Mouse (Mus musculus) liver, embryonic 11.5 days (tissue): ENCODE measurements at regions not wholly inside any gene's neighbourhood (a gene's known extent, or its start where the extent isn't known, plus 50 kb on each side); places are given as distances from the start of the nearest gene placed in this dataset.

ENCODE experiments used
- ATAC-seq: fragments of 200-750 bp; cut with Nextera tagmentation; replicated peaks from 2 replicates; pipeline ENCODE4 v1.8.0; 2017; ENCODE audit warnings: moderate number of reproducible peaks, mild to moderate bottlenecking, moderate TSS enrichment, moderate library complexity; ENCODE audit not compliant: low FRiP score
- DNase-seq: peaks from one replicate; pipeline ENCODE4 v3.0.0-alpha.2; 2017; ENCODE audit warnings: low spot score
- H3K27ac ChIP-seq: fragments of 300-500 bp; sonication (generic); 2 replicates; pipeline ENCODE4 v1.5.1; 2014; ENCODE audit warnings: mild to moderate bottlenecking, low read depth, low read length, control low read depth
- H3K27me3 ChIP-seq: fragments of 300-500 bp; sonication (generic); replicated peaks from 2 replicates; pipeline ENCODE4 v1.6.1; 2014; ENCODE audit warnings: low read length, mixed read lengths; ENCODE audit not compliant: control insufficient read depth, insufficient read depth
- H3K36me3 ChIP-seq: fragments of 300-500 bp; sonication (generic); 2 replicates; pipeline ENCODE4 v1.6.1; 2014; ENCODE audit warnings: mild to moderate bottlenecking, low read length, moderate library complexity, mixed read lengths; ENCODE audit not compliant: control insufficient read depth, insufficient read depth
- H3K4me1 ChIP-seq: fragments of 300-500 bp; sonication (generic); replicated peaks from 2 replicates; pipeline ENCODE4 v1.6.1; 2014; ENCODE audit warnings: low read length, mixed read lengths; ENCODE audit not compliant: control insufficient read depth, insufficient read depth
- H3K4me2 ChIP-seq: fragments of 300-500 bp; sonication (generic); 2 replicates; pipeline ENCODE4 v1.6.1; 2014; ENCODE audit warnings: mild to moderate bottlenecking, control low read depth, moderate library complexity
- H3K4me3 ChIP-seq: fragments of 300-500 bp; sonication (generic); 2 replicates; pipeline ENCODE4 v1.5.1; 2014; ENCODE audit warnings: low read depth, low read length, control low read depth
- H3K9ac ChIP-seq: fragments of 300-500 bp; sonication (generic); 2 replicates; pipeline ENCODE4 v1.6.1; 2014; ENCODE audit warnings: low read depth, low read length, control low read depth
- H3K9me3 ChIP-seq: fragments of 300-500 bp; sonication (generic); 2 replicates; pipeline ENCODE4 v1.6.1; 2016; ENCODE audit warnings: low read length, inconsistent platforms, mixed read lengths; ENCODE audit not compliant: control insufficient read depth
- WGBS: fragments of 180-500 bp; shearing (Covaris S2); extraction: QIAGEN DNeasy Blood & Tissue Kit; methylation state at CpG from one replicate; pipeline ENCODE4 v1.1.7; 2014; 5-methylcytosine and 5-hydroxymethylcytosine counted together

DNA sequence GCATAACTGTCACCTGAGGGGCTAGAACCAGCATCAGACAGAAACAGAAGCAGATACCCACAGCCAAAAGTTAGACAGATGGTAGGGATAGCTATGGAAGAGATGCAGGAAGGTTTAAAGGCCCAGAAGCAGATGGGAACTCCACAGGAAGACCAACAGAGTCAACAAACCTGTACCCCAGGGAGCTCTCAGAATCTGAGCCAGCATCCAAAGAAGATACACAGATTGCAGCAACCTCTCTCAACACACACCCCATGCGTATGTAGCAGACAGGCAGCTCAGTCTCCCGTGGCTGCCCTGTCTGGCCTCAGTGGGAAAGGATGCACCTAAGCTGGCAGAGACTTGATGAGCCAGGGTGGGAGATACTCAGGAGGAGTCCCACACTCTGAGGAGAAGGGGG is 108.4 kb upstream of the Adamts3 start:
- Histone ChIP-seq H3K9me3 (no peaks in the 10 kb centered on the region), H3K4me3 (no peak overlapping the region), H3K4me2 (no peak overlapping the region), H3K9ac (no peak overlapping the region), H3K27me3 (no peaks in the 10 kb centered on the region), H3K36me3 (no peaks in the 10 kb centered on the region), H3K4me1 (no peaks in the 10 kb centered on the region), H3K27ac (no peak overlapping the region)
- ATAC-seq, result no peak
- WGBS, result 86% methylated on average over 2 of the region's 2 CpGs
- DNase-seq, result no peak

DNA sequence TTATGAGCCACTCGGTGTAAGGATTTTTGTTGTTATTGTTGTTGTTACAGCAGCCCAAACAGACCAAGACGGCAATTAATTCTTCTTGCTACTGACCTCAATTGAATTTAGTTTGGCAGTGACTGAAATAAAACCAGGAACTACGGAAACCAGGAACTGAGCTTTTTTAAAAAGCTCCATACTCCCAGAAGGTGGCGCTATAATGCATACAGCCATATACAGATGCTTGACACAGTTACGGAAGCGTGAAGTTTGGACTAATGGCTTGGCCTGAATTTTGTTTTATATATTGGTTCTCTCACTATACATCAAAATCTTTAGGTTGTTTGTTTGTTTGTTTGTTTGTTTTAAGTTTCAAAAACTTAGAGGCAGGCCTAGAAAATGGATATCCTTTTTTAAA is 98.5 kb upstream of the Adamts3 start:
- H3K4me1 ChIP-seq, result no peaks in the 10 kb centered on the region
- 54% methylated on average over 6 of the region's 6 CpGs for WGBS
- no peaks in the 10 kb centered on the region for H3K27me3 ChIP-seq

DNA sequence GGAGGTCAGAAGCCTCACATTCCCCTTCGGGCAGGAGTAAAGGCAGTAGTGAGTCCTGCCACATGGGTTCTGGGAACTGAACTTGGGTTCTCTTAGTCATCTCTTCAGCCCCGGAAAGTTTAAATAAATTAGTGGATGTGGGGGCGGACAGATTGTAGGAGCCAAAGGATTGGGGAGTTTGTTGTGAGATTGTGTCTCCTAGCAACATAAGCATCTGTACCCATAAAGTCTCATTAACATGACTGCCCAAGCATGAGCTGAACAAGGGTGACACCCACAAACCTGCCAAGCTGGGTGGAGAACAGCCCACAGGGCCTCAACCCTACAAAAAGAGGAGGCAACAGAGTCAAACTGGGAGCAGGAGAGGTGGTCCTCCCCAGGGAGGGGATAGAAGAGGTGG is 97.1 kb upstream of the Adamts3 start:
- no peak overlapping the region for H3K27ac ChIP-seq
- H3K9ac ChIP-seq, result no peak overlapping the region
- H3K27me3 ChIP-seq, result no peaks in the 10 kb centered on the region
- no peak overlapping the region for H3K4me2 ChIP-seq
- no peaks in the 10 kb centered on the region for H3K36me3 ChIP-seq
- H3K9me3 ChIP-seq, result no peaks in the 10 kb centered on the region
- ATAC-seq, result no peak
- DNase-seq, result no peak
- H3K4me1 ChIP-seq, result no peaks in the 10 kb centered on the region
- no peak overlapping the region for H3K4me3 ChIP-seq
- 83% methylated on average over 3 of the region's 3 CpGs for WGBS

More for the DNA sequence above, 98.5 kb upstream of the Adamts3 start:
- H3K4me3 ChIP-seq, result no peak overlapping the region
- H3K36me3 ChIP-seq, result no peaks in the 10 kb centered on the region
- no peak overlapping the region for H3K4me2 ChIP-seq
- ATAC-seq (no peak), DNase-seq (no peak)
- no peak overlapping the region for H3K9ac ChIP-seq
- no peak overlapping the region for H3K27ac ChIP-seq
- no peaks in the 10 kb centered on the region for H3K9me3 ChIP-seq

DNA sequence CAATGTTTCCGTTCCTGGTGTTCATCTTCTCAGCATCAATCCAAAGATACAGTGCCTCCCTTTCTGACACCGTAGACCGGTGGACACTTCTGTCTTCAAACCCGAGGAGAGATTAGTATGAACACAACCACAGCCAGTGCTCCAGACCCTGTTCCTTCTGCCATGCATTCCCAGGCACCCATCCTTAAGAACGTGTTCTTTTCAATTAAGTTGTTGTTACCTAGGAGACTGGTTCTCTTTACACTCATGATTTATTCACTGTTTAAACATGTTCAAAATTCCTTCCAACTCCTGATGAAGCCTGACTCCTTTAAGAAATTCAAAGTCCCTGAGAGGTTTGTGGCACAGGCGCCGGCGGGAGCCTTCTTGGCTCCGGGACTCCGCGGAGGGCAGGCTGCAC is 69.5 kb upstream of the Adamts3 start:
- Histone ChIP-seq H3K27me3 (no peaks in the 10 kb centered on the region), H3K36me3 (no peaks in the 10 kb centered on the region), H3K9me3 (no peaks in the 10 kb centered on the region), H3K9ac (no peak overlapping the region), H3K27ac (no peak overlapping the region), H3K4me1 (no peaks in the 10 kb centered on the region), H3K4me2 (no peak overlapping the region), H3K4me3 (no peak overlapping the region)
- WGBS, result 86% methylated on average over 11 of the region's 11 CpGs
- DNase-seq (no peak), ATAC-seq (no peak)

DNA sequence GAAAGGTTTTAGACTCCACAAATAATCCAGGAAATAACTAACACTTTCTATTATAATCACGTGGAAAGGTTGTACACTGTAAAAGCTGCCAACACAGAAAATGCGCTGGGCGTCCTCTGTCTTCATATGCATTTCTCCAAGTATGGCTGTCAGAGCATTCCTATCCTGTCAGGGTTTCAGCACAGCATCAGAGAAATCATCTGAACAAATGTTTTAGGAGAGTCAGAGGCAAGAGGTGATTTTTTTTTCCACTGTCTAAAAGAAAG is 62.5 kb upstream of the Adamts3 start:
- Histone ChIP-seq H3K9ac (no peak overlapping the region), H3K4me3 (no peak overlapping the region), H3K27me3 (no peaks in the 10 kb centered on the region), H3K9me3 (no peaks in the 10 kb centered on the region), H3K27ac (no peak overlapping the region), H3K4me2 (no peak overlapping the region), H3K36me3 (no peaks in the 10 kb centered on the region), H3K4me1 (no peaks in the 10 kb centered on the region)
- no peak for DNase-seq
- no peak for ATAC-seq
- WGBS, result 82% methylated on average over 3 of the region's 3 CpGs

DNA sequence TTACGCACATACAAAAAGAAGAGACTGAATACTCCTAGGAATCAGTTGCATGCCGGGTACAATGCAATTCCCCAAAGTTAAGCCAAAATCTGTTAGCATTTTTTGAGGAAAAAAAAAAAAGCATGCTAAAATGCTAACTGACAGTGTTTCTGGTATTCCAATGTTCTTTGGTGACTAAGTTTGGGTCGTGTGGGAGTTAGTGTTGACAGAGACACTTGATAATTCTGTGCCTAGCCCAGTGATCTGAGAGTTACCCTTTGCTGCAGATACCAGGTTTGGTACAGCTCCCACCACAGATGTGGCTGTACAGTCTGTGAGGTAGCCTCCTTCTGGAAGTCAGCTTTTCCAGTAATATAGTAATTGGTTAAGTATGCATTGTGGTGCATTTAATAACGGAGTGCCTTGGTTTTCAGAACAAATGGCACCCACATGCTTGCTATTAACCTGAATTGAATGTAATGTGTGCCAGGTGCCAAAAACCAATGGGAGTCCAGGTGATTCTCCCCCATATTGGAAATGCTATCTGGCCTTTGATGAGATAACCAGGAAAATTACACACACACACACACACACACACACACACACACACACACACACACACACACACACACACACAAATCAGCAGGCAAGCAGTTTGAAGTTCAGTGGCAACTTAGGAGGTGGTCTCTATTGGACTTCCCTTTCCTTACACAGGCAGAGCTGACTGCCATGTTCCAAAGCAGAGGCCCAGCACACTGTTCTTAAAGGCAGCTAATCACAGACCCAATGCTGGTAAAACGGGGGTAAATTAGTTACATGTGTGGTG is 61.9 kb upstream of the Adamts3 start:
- Histone ChIP-seq H3K27ac (no peak overlapping the region), H3K9me3 (no peaks in the 10 kb centered on the region), H3K36me3 (no peaks in the 10 kb centered on the region), H3K9ac (no peak overlapping the region), H3K4me1 (no peaks in the 10 kb centered on the region), H3K4me3 (no peak overlapping the region), H3K4me2 (no peak overlapping the region), H3K27me3 (no peaks in the 10 kb centered on the region)
- ATAC-seq (no peak), DNase-seq (no peak)
- WGBS, result 76% methylated on average over 5 of the region's 5 CpGs

DNA sequence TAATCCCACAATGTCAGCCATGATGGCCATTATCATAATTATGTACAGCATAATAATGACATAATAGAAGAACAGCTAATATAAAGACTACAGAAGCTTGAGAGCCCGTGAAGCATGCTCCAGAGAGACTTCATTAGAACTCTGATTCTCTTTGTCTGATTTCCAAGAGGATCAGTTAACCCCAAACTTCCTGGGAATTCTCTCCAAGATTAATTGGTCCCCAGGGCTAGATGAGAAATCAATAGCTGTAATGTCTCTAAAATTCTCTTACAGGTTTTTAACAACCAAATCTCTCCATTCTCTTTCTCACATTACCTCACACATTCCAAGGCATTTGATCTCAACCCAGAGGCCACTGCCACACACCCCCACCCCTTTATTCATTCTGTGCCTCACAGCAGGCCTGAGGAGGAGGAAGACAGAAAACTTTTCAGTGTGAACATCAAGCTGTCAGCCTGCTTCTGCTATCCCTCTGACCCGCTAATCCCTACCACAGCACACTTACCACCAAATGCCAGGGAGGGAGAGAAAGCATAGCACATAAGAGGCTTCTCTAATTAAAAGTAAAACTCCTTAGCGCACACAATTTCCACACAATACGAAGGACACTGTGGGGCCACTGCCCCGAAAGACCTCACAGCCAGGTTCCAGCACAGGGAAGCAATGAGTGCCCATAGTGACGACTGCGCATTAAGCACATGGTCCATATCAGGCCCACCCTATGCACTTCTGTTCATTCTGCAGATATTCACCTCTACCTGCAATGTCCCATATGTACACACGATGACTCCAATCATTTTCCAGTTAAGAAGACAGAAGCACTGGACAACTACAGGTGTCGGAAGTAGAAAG is 60.4 kb upstream of the Adamts3 start:
- ATAC-seq (no peak), DNase-seq (no peak)
- H3K4me1 ChIP-seq, result no peaks in the 10 kb centered on the region
- no peak overlapping the region for H3K4me2 ChIP-seq
- no peak overlapping the region for H3K9ac ChIP-seq
- no peak overlapping the region for H3K4me3 ChIP-seq
- 72% methylated on average over 9 of the region's 9 CpGs for WGBS
- H3K27me3 ChIP-seq, result no peaks in the 10 kb centered on the region
- H3K9me3 ChIP-seq, result no peaks in the 10 kb centered on the region
- H3K27ac ChIP-seq, result no peak overlapping the region
- no peaks in the 10 kb centered on the region for H3K36me3 ChIP-seq

DNA sequence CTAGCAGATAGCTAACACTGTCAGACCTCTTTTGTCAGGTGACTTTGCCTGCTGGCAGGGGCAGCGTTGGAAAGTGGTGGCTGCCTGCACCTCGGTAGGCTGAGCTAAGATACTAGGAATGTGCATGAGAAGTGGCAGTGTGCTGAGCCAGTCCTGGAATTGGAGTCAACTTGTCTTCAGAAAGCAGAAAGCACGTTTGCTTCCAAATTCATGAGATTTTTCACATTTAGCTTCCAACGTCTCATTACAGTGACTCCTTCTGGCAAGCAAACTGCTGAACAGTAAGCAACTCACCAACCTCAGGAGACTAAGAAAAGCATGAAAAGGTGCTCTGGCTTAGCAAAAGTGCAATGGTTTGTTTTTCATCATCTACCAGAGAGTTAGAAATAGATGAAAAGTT is 59.1 kb upstream of the Adamts3 start:
- DNase-seq, result no peak
- no peaks in the 10 kb centered on the region for H3K4me1 ChIP-seq
- H3K9ac ChIP-seq, result no peak overlapping the region
- no peaks in the 10 kb centered on the region for H3K36me3 ChIP-seq
- no peak overlapping the region for H3K27ac ChIP-seq
- H3K4me3 ChIP-seq, result no peak overlapping the region
- 55% methylated on average over 4 of the region's 4 CpGs for WGBS
- H3K4me2 ChIP-seq, result no peak overlapping the region
- no peaks in the 10 kb centered on the region for H3K9me3 ChIP-seq
- H3K27me3 ChIP-seq, result no peaks in the 10 kb centered on the region
- ATAC-seq, result no peak

DNA sequence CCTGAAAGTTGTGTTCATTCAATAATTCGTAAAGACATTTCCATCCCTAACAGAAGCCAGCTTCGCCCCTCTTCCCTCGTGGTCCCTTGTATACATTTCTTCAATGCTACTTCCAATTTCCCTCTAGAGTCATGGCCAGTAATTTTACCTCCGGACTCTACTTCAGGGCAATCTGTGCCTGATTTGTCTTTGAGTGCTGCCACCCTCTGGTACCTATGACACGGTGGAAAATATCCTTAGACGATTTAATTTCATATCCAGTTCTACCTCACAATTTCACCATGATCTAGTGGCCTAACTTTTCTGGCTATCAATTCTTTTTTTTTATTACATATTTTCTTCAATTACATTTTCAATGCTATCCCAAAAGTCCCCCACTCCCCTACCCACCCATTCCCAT is 49.9 kb upstream of the Adamts3 start:
- Histone ChIP-seq H3K36me3 (no peaks in the 10 kb centered on the region), H3K27me3 (no peaks in the 10 kb centered on the region), H3K27ac (no peak overlapping the region; the same call in 1 of the 2 replicates), H3K4me3 (no peak overlapping the region), H3K4me1 (no peaks in the 10 kb centered on the region), H3K4me2 (no peak overlapping the region), H3K9ac (no peak overlapping the region), H3K9me3 (no peaks in the 10 kb centered on the region)
- WGBS, result 87% methylated on average over 6 of the region's 6 CpGs
- DNase-seq (no peak), ATAC-seq (no peak)
